Mouse (Mus musculus): ENCODE results near the gene Lrp6.

- TF ChIP-seq GATA1 (IDR thresholded peaks at IDR 0.05; ENCODE audit: borderline replicate concordance, low read length) (no peak), FLI1 (IDR thresholded peaks at IDR 0.05; ENCODE audit: low read length) (no peak)
Observed at GRCm38 (mm10) chr6:134473143-134473561, 93.6 kb downstream of the Lrp6 start.

Measured in megakaryocyte, embryonic 14.5 days (primary cell).